Mouse (Mus musculus) liver, adult 2 months (tissue): ENCODE data around the gene Aqr. TPM values are rescaled to one million over a fixed set of nuclear protein-coding genes. Genes with fewer than 3 reads are reported as not detected.

Experiments used
- DNase-seq: peaks from one replicate; pipeline ENCODE4 v3.0.0-alpha.2; 2011; ENCODE audit warnings: low read depth, low spot score; ENCODE audit errors: extremely low read depth
- H3K27ac ChIP-seq: fragments of 200-500 bp; replicated peaks from 2 replicates; pipeline ENCODE4 v1.5.1; 2012; ENCODE audit warnings: low read depth, mild to moderate bottlenecking, control low read depth, inconsistent platforms, low read length; ENCODE audit not compliant: insufficient read depth
- H3K27me3 ChIP-seq: fragments of 200-500 bp; 2 replicates; pipeline ENCODE4 v1.6.1; 2012; ENCODE audit warnings: mild to moderate bottlenecking, moderate library complexity, low read length, inconsistent platforms; ENCODE audit not compliant: control insufficient read depth, insufficient read depth
- H3K36me3 ChIP-seq: fragments of 200-500 bp; 2 replicates; pipeline ENCODE4 v1.6.1; 2012; ENCODE audit warnings: low read length, inconsistent platforms; ENCODE audit not compliant: control insufficient read depth, insufficient read depth
- H3K4me1 ChIP-seq: fragments of 200-500 bp; 2 replicates; pipeline ENCODE4 v1.6.1; 2011; ENCODE audit warnings: low read length; ENCODE audit not compliant: control insufficient read depth, insufficient read depth
- H3K4me3 ChIP-seq: fragments of 200-500 bp; 2 replicates; pipeline ENCODE4 v1.5.1; 2011; ENCODE audit warnings: low read depth, mild to moderate bottlenecking, control low read depth, low read length, moderate library complexity; ENCODE audit not compliant: insufficient read depth
- H3K79me2 ChIP-seq: fragments of 200-500 bp; 2 replicates; pipeline ENCODE4 v1.6.1; 2012; ENCODE audit warnings: inconsistent platforms, mild to moderate bottlenecking, low read length, moderate library complexity; ENCODE audit not compliant: control insufficient read depth, insufficient read depth
- H3K9ac ChIP-seq: fragments of 200-500 bp; 2 replicates; pipeline ENCODE4 v1.6.1; 2012; ENCODE audit warnings: low read depth, mild to moderate bottlenecking, control low read depth, inconsistent platforms, low read length
- CTCF ChIP-seq: fragments of 200-500 bp; IDR thresholded peaks from 2 replicates; pipeline ENCODE4 v1.5.1; 2011; ENCODE audit warnings: low read depth, low read length, control low read depth
- POLR2A ChIP-seq: fragments of 200-500 bp; IDR thresholded peaks from 2 replicates; pipeline ENCODE4 v1.6.1; 2011; ENCODE audit warnings: low read length, control low read depth; ENCODE audit not compliant: insufficient read depth; ENCODE audit errors: extremely low read depth
- WGBS: fragments of 180-500 bp; shearing (Covaris S2); methylation state at CpG from one replicate; pipeline ENCODE4 v1.1.7; 2018; 5-methylcytosine and 5-hydroxymethylcytosine counted together
- polyA plus RNA-seq: library from polyadenylated mRNA; depleted of rRNA; stranded (reverse); fragments of >200 nt; gene quantifications from 2 replicates; pipeline ENCODE4 v1.2.3, GENCODE M21; 2012
- total RNA-seq: library from RNA; depleted of rRNA; stranded (reverse); fragments of >200 nt; gene quantifications from 2 replicates; pipeline ENCODE4 v1.2.3, GENCODE M21; 2014

The Aqr gene
- total and polyA plus RNA-seq, 2 experiments, result 8.5 to 11.9 TPM

- H3K27me3 ChIP-seq, result no peaks in the 10 kb centered on the region
- no peak overlapping the region for H3K4me3 ChIP-seq
- H3K4me1 ChIP-seq, result no peaks in the 10 kb centered on the region
- H3K27ac ChIP-seq, result no peak overlapping the region
- H3K36me3 ChIP-seq, result peaks cover 53% of the 10 kb centered on the region
- TF ChIP-seq CTCF, result no peak
- TF ChIP-seq POLR2A, result no peak
- H3K79me2 ChIP-seq, result no peaks in the 10 kb centered on the region
- H3K9ac ChIP-seq, result no peak overlapping the region
- DNase-seq, result no peak
- 93% methylated on average over 23 of the region's 23 CpGs for WGBS
Measured at GRCm38 (mm10) chr2:114107288-114108278, 79.2 kb downstream of the Aqr start.

- no peak for DNase-seq
- 93% methylated on average over 8 of the region's 8 CpGs for WGBS
- Histone ChIP-seq H3K9ac (no peak overlapping the region), H3K27me3 (no peaks in the 10 kb centered on the region), H3K4me3 (no peak overlapping the region), H3K79me2 (no peaks in the 10 kb centered on the region), H3K36me3 (peaks cover 46% of the 10 kb centered on the region), H3K4me1 (peaks cover 2% of the 10 kb centered on the region; the same call in 1 of the 2 replicates), H3K27ac (no peak overlapping the region)
- TF ChIP-seq CTCF (no peak), POLR2A (no peak)
Measured at GRCm38 (mm10) chr2:114106383-114106782, 80.4 kb downstream of the Aqr start.

DNA sequence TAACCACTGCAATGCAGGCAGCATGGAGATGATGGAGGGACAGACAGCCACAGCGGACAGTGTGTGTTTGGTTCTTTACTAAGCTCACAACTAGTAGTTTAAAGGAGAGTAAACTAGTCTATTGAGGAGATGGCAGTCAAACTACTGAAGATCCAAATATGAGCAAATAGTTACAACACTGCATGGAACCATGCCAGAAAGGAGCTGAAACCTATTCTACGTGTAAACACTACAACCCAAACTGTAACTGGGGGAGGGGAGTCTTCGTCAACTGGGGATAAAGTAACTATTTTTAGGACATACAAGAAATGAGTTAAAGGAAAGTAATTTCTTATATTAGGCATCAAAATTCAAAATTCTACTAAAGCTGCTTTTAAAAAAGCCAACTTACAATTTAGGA, 84.4 kb downstream of the Aqr start:
- WGBS, result 41% methylated on average over 3 of the region's 3 CpGs
- Histone ChIP-seq H3K4me3 (no peak overlapping the region), H3K79me2 (no peaks in the 10 kb centered on the region), H3K27ac (no peak overlapping the region), H3K27me3 (no peaks in the 10 kb centered on the region), H3K4me1 (peaks cover 16% of the 10 kb centered on the region), H3K36me3 (peaks cover 21% of the 10 kb centered on the region), H3K9ac (no peak overlapping the region)
- peak; percentile 82 for DNase-seq
- TF ChIP-seq POLR2A, result no peak
- no peak for TF ChIP-seq CTCF

DNA sequence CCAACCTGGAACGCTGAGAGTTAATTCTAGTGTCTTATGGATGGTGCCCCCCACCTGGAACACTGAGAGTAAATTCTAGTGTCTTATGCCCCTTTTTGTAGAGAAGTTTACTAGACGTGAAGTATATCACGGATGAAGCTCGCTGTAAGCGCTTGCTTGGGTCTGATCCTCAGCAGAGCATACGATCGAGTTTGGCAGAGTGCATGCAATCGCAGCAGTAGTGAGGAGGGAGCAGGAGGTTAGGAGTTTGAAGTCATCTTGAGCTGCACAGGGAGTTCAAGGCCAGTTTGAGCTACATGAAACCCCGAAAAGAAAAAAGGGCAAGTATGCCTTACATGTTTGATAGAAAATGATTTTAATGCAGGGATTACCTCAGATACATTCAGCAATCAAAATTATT, 86.0 kb downstream of the Aqr start:
- no peak overlapping the region for H3K27ac ChIP-seq
- no peak for DNase-seq
- no peaks in the 10 kb centered on the region for H3K79me2 ChIP-seq
- H3K4me3 ChIP-seq, result no peak overlapping the region
- WGBS, result 96% methylated on average over 9 of the region's 9 CpGs
- H3K36me3 ChIP-seq, result peaks cover 15% of the 10 kb centered on the region
- H3K9ac ChIP-seq, result no peak overlapping the region
- H3K4me1 ChIP-seq, result peaks cover 17% of the 10 kb centered on the region
- H3K27me3 ChIP-seq, result no peaks in the 10 kb centered on the region
- TF ChIP-seq POLR2A (no peak), CTCF (no peak)

DNA sequence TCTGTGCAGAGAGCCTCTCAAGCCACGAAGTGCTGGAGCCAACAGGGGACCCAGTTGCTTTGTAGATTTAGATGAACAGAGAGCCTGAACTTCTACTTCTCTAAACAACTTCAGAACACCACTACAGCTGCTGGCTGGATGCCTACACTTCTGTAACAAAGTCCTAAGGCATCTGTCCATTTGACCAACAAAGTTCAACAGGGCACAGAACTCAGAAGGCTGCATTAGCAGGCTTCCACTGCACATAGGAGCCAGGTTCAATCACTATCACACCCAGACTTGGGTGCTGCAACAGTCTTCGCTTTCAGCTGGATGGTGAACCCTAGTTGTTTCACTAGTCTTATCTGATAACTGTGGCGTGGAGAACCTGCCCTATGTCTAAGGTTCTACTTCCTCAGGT, 87.0 kb downstream of the Aqr start:
- Histone ChIP-seq H3K4me3 (no peak overlapping the region), H3K27ac (peak overlapping the region; percentile 66), H3K79me2 (no peaks in the 10 kb centered on the region), H3K4me1 (peaks cover 17% of the 10 kb centered on the region), H3K9ac (no peak overlapping the region), H3K27me3 (no peaks in the 10 kb centered on the region), H3K36me3 (peaks cover 10% of the 10 kb centered on the region)
- 26% methylated on average over 3 of the region's 3 CpGs for WGBS
- TF ChIP-seq CTCF (no peak), POLR2A (no peak)
- peak; percentile 95 for DNase-seq

GRCm38 (mm10) chr2:114099109-114099508, 87.7 kb downstream of the Aqr start:
- Histone ChIP-seq H3K4me1 (peaks cover 17% of the 10 kb centered on the region), H3K9ac (no peak overlapping the region), H3K79me2 (no peaks in the 10 kb centered on the region), H3K27ac (peak overlapping the region; percentile 66), H3K27me3 (no peaks in the 10 kb centered on the region), H3K36me3 (peaks cover 8% of the 10 kb centered on the region), H3K4me3 (no peak overlapping the region)
- 48% methylated on average over 5 of the region's 5 CpGs for WGBS
- TF ChIP-seq POLR2A (no peak), CTCF (no peak)
- DNase-seq, result peak; percentile 83
